25 mouse cellular contexts compared by ENCODE assay signal in genomic region chr7:133364601-133365000, GRCm38 (mm10).
A peak's percentile ranks its signal among the peaks of the same experiment; 100 is the strongest.
DNase-seq lines count a peak whose midpoint lies in the region; ATAC-seq and TF ChIP-seq lines count a peak whose summit lies in the region.
"Had no signal": no experiment of that assay in that cellular context is flagged by ENCODE, and none has a peak within 500 bp of the region (broad histone marks: within the 10 kb centered on the region; RNA-seq: fewer than 3 reads in every experiment).

No protein-coding gene starts in this region.

- 22% methylated on average over 4 of the region's 4 CpGs for WGBS in forebrain, embryonic 12.5 days
- WGBS in forebrain, embryonic 15.5 days = 7% methylated on average over 4 of the region's 4 CpGs
- 52% methylated on average over 4 of the region's 4 CpGs for WGBS in heart, embryonic 10.5 days
- WGBS in midbrain, embryonic 14.5 days = 6% methylated on average over 4 of the region's 4 CpGs

- H3K36me3 ChIP-seq in forebrain, embryonic 12.5 days (replicated peaks) = no peaks in the 10 kb centered on the region
- H3K36me3 ChIP-seq in forebrain, embryonic 15.5 days = no peaks in the 10 kb centered on the region
- no peaks in the 10 kb centered on the region for H3K36me3 ChIP-seq in heart, embryonic 10.5 days
- H3K36me3 ChIP-seq in midbrain, embryonic 14.5 days (ENCODE audit: control insufficient read depth, insufficient read depth, low read length) = no peaks in the 10 kb centered on the region
- H3K36me3 ChIP-seq: embryonic facial prominence, embryonic 12.5 days; heart, embryonic 12.5 days; limb, embryonic 13.5 days; liver, embryonic 12.5 days; stomach, embryonic 15.5 days had no signal

- TF ChIP-seq POLR2A in brain, embryonic 14.5 days (IDR thresholded peaks at IDR 0.05; ENCODE audit: borderline replicate concordance, extremely low read depth, insufficient read depth, insufficient read length, poor library complexity, severe bottlenecking) = no peak

- DNase-seq in heart, embryonic 10.5 days (ENCODE audit: low spot score) = peak; percentile 27
- no peak for DNase-seq in heart, postnatal 36 days
- DNase-seq in brain, embryonic 14.5 days (ENCODE audit: low read depth) = peak; percentile 60
- peak; percentile 63 for DNase-seq in midbrain, embryonic 14.5 days
- no peak for DNase-seq in frontal cortex, adult 2 months (ENCODE audit: extremely low spot score in 1 of 2, low spot score in 1 of 2)
- no peak for DNase-seq in liver
- DNase-seq: adrenal gland, postnatal 10 days; cerebellum, adult 11-12 months; cerebellum, adult 9-11 months; gastrocnemius, postnatal 14 days; kidney, adult 8-10 months; kidney, postnatal 4 days; liver, postnatal 0 days; lung, postnatal 36 days; right cerebral cortex, postnatal 25 days had no signal

- H3K9ac ChIP-seq in forebrain, embryonic 12.5 days = no peak overlapping the region
- H3K9ac ChIP-seq in forebrain, embryonic 15.5 days (replicated peaks) = no peak overlapping the region
- H3K9ac ChIP-seq in midbrain, embryonic 14.5 days (replicated peaks; ENCODE audit: low read length) = no peak overlapping the region
- H3K9ac ChIP-seq: embryonic facial prominence, embryonic 12.5 days; heart, embryonic 12.5 days; limb, embryonic 13.5 days; liver, embryonic 12.5 days; liver, postnatal 0 days; stomach, embryonic 15.5 days had no signal

- H3K4me3 ChIP-seq in forebrain, embryonic 12.5 days (replicated peaks) = no peak overlapping the region
- H3K4me3 ChIP-seq in forebrain, embryonic 15.5 days = no peak overlapping the region
- H3K4me3 ChIP-seq in heart, embryonic 10.5 days = no peak overlapping the region
- no peak overlapping the region for H3K4me3 ChIP-seq in midbrain, embryonic 14.5 days (replicated peaks; ENCODE audit: low read depth, low read length)
- H3K4me3 ChIP-seq: embryonic facial prominence, embryonic 12.5 days; heart, embryonic 12.5 days; limb, embryonic 13.5 days; liver, embryonic 12.5 days; stomach, embryonic 15.5 days had no signal

- no peak overlapping the region for H3K4me2 ChIP-seq in forebrain, embryonic 12.5 days
- H3K4me2 ChIP-seq in forebrain, embryonic 15.5 days (replicated peaks) = no peak overlapping the region
- no peak overlapping the region for H3K4me2 ChIP-seq in midbrain, embryonic 14.5 days (ENCODE audit: low read length)
- H3K4me2 ChIP-seq: embryonic facial prominence, embryonic 12.5 days; heart, embryonic 12.5 days; limb, embryonic 13.5 days; liver, embryonic 12.5 days; stomach, embryonic 15.5 days had no signal

- H3K27ac ChIP-seq in forebrain, embryonic 12.5 days = 0 out of 2 replicates have a peak overlapping the region, but pooled peaks have one; percentile 31
- H3K27ac ChIP-seq in forebrain, embryonic 15.5 days (replicated peaks) = no peak overlapping the region
- H3K27ac ChIP-seq in heart, embryonic 10.5 days = no peak overlapping the region
- H3K27ac ChIP-seq in midbrain, embryonic 14.5 days (replicated peaks; ENCODE audit: low read depth, low read length) = 0 out of 2 replicates have a peak overlapping the region, but pooled peaks have one; percentile 41
- H3K27ac ChIP-seq: embryonic facial prominence, embryonic 12.5 days; kidney, postnatal 0 days; limb, embryonic 13.5 days; liver, embryonic 12.5 days; stomach, embryonic 15.5 days had no signal

- intact Hi-C loops in heart, postnatal 36 days (cut with DNase I) = no loop called here

- peaks cover 9% of the 10 kb centered on the region for H3K27me3 ChIP-seq in forebrain, embryonic 12.5 days
- H3K27me3 ChIP-seq in forebrain, embryonic 15.5 days = no peaks in the 10 kb centered on the region
- H3K27me3 ChIP-seq in heart, embryonic 10.5 days (ENCODE audit: insufficient read depth, poor library complexity, severe bottlenecking) = no peaks in the 10 kb centered on the region
- H3K27me3 ChIP-seq in midbrain, embryonic 14.5 days (ENCODE audit: control insufficient read depth, insufficient read depth, low read length) = 0 out of 2 replicates have a peak, but pooled peaks cover 7% of the 10 kb centered on the region
- H3K27me3 ChIP-seq: embryonic facial prominence, embryonic 12.5 days; heart, embryonic 12.5 days; limb, embryonic 13.5 days; liver, embryonic 12.5 days; Patski; stomach, embryonic 15.5 days had no signal

- ATAC-seq in forebrain, embryonic 12.5 days (ENCODE audit: low FRiP score) = no peak
- ATAC-seq in forebrain, embryonic 15.5 days (replicated peaks) = no peak
- ATAC-seq in midbrain, embryonic 14.5 days (ENCODE audit: low FRiP score, low TSS enrichment) = no peak
- ATAC-seq: intestine, embryonic 16.5 days; liver, embryonic 12.5 days; liver, postnatal 0 days; Patski had no signal

- no peaks in the 10 kb centered on the region for H3K9me3 ChIP-seq in forebrain, embryonic 12.5 days
- H3K9me3 ChIP-seq in forebrain, embryonic 15.5 days = no peaks in the 10 kb centered on the region
- no peaks in the 10 kb centered on the region for H3K9me3 ChIP-seq in heart, embryonic 10.5 days
- H3K9me3 ChIP-seq in midbrain, embryonic 14.5 days (ENCODE audit: control insufficient read depth, low read length) = no peaks in the 10 kb centered on the region
- H3K9me3 ChIP-seq: embryonic facial prominence, embryonic 12.5 days; heart, embryonic 12.5 days; limb, embryonic 13.5 days; liver, embryonic 12.5 days; stomach, embryonic 15.5 days had no signal

- no peak for TF ChIP-seq CTCF in brain, embryonic 14.5 days (IDR thresholded peaks at IDR 0.05; ENCODE audit: borderline replicate concordance, extremely low read depth, insufficient read depth, insufficient read length)

- H3K4me1 ChIP-seq in forebrain, embryonic 12.5 days = peaks cover 14% of the 10 kb centered on the region
- H3K4me1 ChIP-seq in forebrain, embryonic 15.5 days = peaks cover 9% of the 10 kb centered on the region
- H3K4me1 ChIP-seq in heart, embryonic 10.5 days = no peaks in the 10 kb centered on the region
- peaks cover 6% of the 10 kb centered on the region; the same call in 1 of the 2 replicates for H3K4me1 ChIP-seq in midbrain, embryonic 14.5 days (ENCODE audit: control insufficient read depth, insufficient read depth, low read length)
- H3K4me1 ChIP-seq: embryonic facial prominence, embryonic 12.5 days; heart, embryonic 12.5 days; limb, embryonic 13.5 days; liver, embryonic 12.5 days; stomach, embryonic 15.5 days had no signal

Comparison
In these comparisons a context has a peak if more than half of its experiments do, and no peak if none do; other contexts are left out.
1. H3K27ac ChIP-seq: peak in forebrain, embryonic 12.5 days (single experiment) and midbrain, embryonic 14.5 days (single experiment); none in forebrain, embryonic 15.5 days (single experiment) and heart, embryonic 10.5 days (single experiment).
2. DNase-seq: peak in heart, embryonic 10.5 days (single experiment), brain, embryonic 14.5 days (single experiment) and midbrain, embryonic 14.5 days (single experiment); none in heart, postnatal 36 days (0 of 2), frontal cortex, adult 2 months (0 of 2) and liver (single experiment).